Mouse (Mus musculus): ENCODE results near the gene Gm8113. TPM values are rescaled to one million over a fixed set of nuclear protein-coding genes. Genes with fewer than 3 reads are reported as not detected.
A peak's percentile ranks its signal among the peaks of the same experiment; 100 is the strongest.
"Not testable (repeated sequence)": the region's sequence is repeated elsewhere in the genome, so short reads cannot be mapped to it uniquely, and the experiment has no call there.

Gene Gm8113
- total RNA-seq (2014; rRNA removed) (1.2 and 1.3 TPM in 2 replicates), polyA plus RNA-seq (2015; fragmentation: Nextera tagmentation; extraction: Ambion mirVana) (2.6 and 2.9 TPM in 2 replicates)

- 12% methylated on average over 10 of the region's 10 CpGs for WGBS
- not testable (repeated sequence) for H3K27me3 ChIP-seq (ENCODE audit: insufficient read depth, low read length); H3K4me1 ChIP-seq (ENCODE audit: insufficient read depth, low read length); H3K36me3 ChIP-seq (ENCODE audit: insufficient read depth, low read length); H3K9me3 ChIP-seq (ENCODE audit: low read length)
- peak; percentile 85 for DNase-seq (ENCODE audit: low spot score)
- ATAC-seq: peak; percentile 91
- peak within 1 kb of the TSS; percentile 56; the same call in 1 of the 2 replicates for H3K27ac ChIP-seq
- peak; percentile 87 for TF ChIP-seq CTCF (IDR thresholded peaks at IDR 0.05; ENCODE audit: low read depth)
- peak within 1 kb of the TSS; percentile 47 for H3K4me3 ChIP-seq (ENCODE audit: low read length)
- peak within 1 kb of the TSS; percentile 52 for H3K4me2 ChIP-seq (ENCODE audit: low read depth, low read length)
- H3K9ac ChIP-seq (replicated peaks; ENCODE audit: low read length): 0 out of 2 replicates have a peak within 1 kb of the TSS, but pooled peaks have one; percentile 17
Measured at GRCm38 (mm10) chr14:43924688-43925403, at the start of gene Gm8113. Gene Gm8113, plus strand, starts transcription at chr14:43925390.

DNA sequence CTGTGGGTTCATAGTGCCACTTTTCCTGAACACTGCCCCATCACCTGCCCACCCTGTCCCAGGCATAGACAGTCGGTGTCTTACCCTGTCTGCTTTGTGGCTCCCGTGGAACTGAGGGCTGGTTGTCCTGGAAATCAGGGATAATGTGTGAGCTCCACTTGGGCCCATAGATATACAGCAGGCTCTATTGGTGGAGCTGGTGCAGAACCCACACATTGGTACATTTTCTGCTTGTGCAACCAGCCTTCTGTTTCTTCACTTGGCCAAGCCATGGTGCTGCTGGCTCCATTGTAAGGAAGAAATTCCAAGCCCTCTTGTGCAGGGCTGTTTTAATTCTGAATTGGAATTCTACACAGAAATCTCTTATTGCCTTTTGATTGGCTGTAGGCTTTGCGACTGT lies 49.8 kb upstream of the Gm8113 start, which contains the start of gene Ear1:
Ear1 (minus strand) TSS at position 101 of the 400 bp plus-strand sequence.
- H3K9me3 ChIP-seq (ENCODE audit: low read length); H3K27ac ChIP-seq; H3K4me3 ChIP-seq (ENCODE audit: low read length); H3K9ac ChIP-seq (replicated peaks; ENCODE audit: low read length); H3K27me3 ChIP-seq (ENCODE audit: insufficient read depth, low read length); ATAC-seq; H3K36me3 ChIP-seq (ENCODE audit: insufficient read depth, low read length); H3K4me2 ChIP-seq (ENCODE audit: low read depth, low read length); H3K4me1 ChIP-seq (ENCODE audit: insufficient read depth, low read length); DNase-seq (ENCODE audit: low spot score): not testable (repeated sequence)
- 96% methylated on average over 2 of the region's 3 CpGs for WGBS

DNA sequence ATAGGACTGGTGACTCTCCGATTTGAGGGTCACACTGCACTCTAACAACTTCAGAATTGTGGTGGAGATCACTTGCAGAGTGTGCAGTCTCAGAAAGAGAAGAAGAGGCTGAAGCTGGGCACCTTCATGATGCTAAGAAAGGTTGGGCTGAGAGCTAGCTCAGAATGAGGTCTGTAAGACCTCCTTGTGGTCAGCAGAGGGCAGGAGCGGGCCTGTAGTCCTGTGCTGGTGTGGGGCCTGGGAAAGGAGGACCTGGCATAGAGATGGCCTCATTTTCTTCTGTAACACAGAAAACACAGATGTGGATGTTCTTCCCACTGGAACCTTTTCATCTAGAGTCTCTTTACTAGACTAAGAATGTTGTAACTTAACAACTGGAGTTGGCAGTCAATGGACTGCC lies 47.4 kb upstream of the Gm8113 start:
- 60% methylated on average over 1 of the region's 2 CpGs for WGBS

DNA sequence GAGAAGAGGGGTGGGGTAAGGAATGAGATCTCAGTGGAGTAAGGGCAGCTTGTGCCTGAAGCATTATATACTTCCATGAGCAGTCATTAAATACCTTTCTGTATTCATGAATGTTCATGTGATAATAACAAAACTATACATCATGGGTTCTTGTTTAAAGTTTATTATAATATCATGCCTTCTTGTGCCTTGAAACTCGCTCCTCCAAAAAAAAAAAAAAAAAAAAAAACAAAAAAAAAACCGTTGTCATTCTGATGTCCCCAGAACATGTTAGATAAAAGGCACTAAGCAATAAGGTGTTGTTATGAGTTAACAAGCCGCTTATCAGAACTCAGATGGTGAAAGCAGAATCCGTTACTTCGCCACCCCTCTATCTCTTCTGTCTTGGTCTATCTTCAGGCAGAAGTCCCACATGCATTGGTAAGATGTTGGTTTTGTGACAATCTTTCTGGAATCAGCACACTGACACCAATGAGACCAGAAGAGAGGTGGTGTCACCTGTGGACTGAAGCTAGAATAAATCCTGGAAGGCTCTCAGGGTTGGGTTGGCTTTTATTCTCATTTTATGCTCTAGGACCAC lies 45.1 kb upstream of the Gm8113 start:
- H3K27ac ChIP-seq; ATAC-seq; H3K9ac ChIP-seq (replicated peaks; ENCODE audit: low read length); H3K4me1 ChIP-seq (ENCODE audit: insufficient read depth, low read length); DNase-seq (ENCODE audit: low spot score); H3K4me2 ChIP-seq (ENCODE audit: low read depth, low read length); H3K4me3 ChIP-seq (ENCODE audit: low read length); H3K9me3 ChIP-seq (ENCODE audit: low read length); H3K36me3 ChIP-seq (ENCODE audit: insufficient read depth, low read length); H3K27me3 ChIP-seq (ENCODE audit: insufficient read depth, low read length): not testable (repeated sequence)
- WGBS: 93% methylated on average over 5 of the region's 5 CpGs

More for the DNA sequence above, 47.4 kb upstream of the Gm8113 start:
- H3K27me3 ChIP-seq (ENCODE audit: insufficient read depth, low read length); H3K4me1 ChIP-seq (ENCODE audit: insufficient read depth, low read length); H3K4me3 ChIP-seq (ENCODE audit: low read length); H3K4me2 ChIP-seq (ENCODE audit: low read depth, low read length); ATAC-seq; H3K9me3 ChIP-seq (ENCODE audit: low read length); H3K36me3 ChIP-seq (ENCODE audit: insufficient read depth, low read length); H3K9ac ChIP-seq (replicated peaks; ENCODE audit: low read length); H3K27ac ChIP-seq; DNase-seq (ENCODE audit: low spot score): not testable (repeated sequence)

- not testable (repeated sequence) for H3K4me1 ChIP-seq (ENCODE audit: insufficient read depth, low read length); H3K27ac ChIP-seq; H3K9ac ChIP-seq (replicated peaks; ENCODE audit: low read length); H3K4me2 ChIP-seq (ENCODE audit: low read depth, low read length); H3K9me3 ChIP-seq (ENCODE audit: low read length); DNase-seq (ENCODE audit: low spot score); H3K36me3 ChIP-seq (ENCODE audit: insufficient read depth, low read length); H3K27me3 ChIP-seq (ENCODE audit: insufficient read depth, low read length); H3K4me3 ChIP-seq (ENCODE audit: low read length); ATAC-seq
- 53% methylated on average over 1 of the region's 1 CpGs for WGBS
Measured at GRCm38 (mm10) chr14:43886235-43886634, 39.0 kb upstream of the Gm8113 start.

- WGBS: no CpG with 5 or more reads among the region's 1 CpGs
- not testable (repeated sequence) for ATAC-seq; H3K4me1 ChIP-seq (ENCODE audit: insufficient read depth, low read length); DNase-seq (ENCODE audit: low spot score); H3K27ac ChIP-seq; H3K9me3 ChIP-seq (ENCODE audit: low read length); H3K36me3 ChIP-seq (ENCODE audit: insufficient read depth, low read length); H3K27me3 ChIP-seq (ENCODE audit: insufficient read depth, low read length); H3K4me3 ChIP-seq (ENCODE audit: low read length); H3K4me2 ChIP-seq (ENCODE audit: low read depth, low read length); H3K9ac ChIP-seq (replicated peaks; ENCODE audit: low read length)
Measured at GRCm38 (mm10) chr14:43891288-43891687, 33.9 kb upstream of the Gm8113 start.

GRCm38 (mm10) chr14:43895357-43895756 lies 29.8 kb upstream of the Gm8113 start:
- not testable (repeated sequence) for H3K27me3 ChIP-seq (ENCODE audit: insufficient read depth, low read length); H3K4me3 ChIP-seq (ENCODE audit: low read length); H3K36me3 ChIP-seq (ENCODE audit: insufficient read depth, low read length); ATAC-seq; H3K4me1 ChIP-seq (ENCODE audit: insufficient read depth, low read length); H3K4me2 ChIP-seq (ENCODE audit: low read depth, low read length); H3K27ac ChIP-seq; H3K9me3 ChIP-seq (ENCODE audit: low read length); DNase-seq (ENCODE audit: low spot score); H3K9ac ChIP-seq (replicated peaks; ENCODE audit: low read length)
- WGBS: 38% methylated on average over 1 of the region's 2 CpGs

- not testable (repeated sequence) for H3K27ac ChIP-seq; H3K4me1 ChIP-seq (ENCODE audit: insufficient read depth, low read length); H3K27me3 ChIP-seq (ENCODE audit: insufficient read depth, low read length); H3K9me3 ChIP-seq (ENCODE audit: low read length); H3K4me3 ChIP-seq (ENCODE audit: low read length); DNase-seq (ENCODE audit: low spot score); H3K36me3 ChIP-seq (ENCODE audit: insufficient read depth, low read length); H3K4me2 ChIP-seq (ENCODE audit: low read depth, low read length); H3K9ac ChIP-seq (replicated peaks; ENCODE audit: low read length); ATAC-seq
- WGBS: 79% methylated on average over 3 of the region's 3 CpGs
Measured at GRCm38 (mm10) chr14:43898577-43898976, 26.6 kb upstream of the Gm8113 start.

DNA sequence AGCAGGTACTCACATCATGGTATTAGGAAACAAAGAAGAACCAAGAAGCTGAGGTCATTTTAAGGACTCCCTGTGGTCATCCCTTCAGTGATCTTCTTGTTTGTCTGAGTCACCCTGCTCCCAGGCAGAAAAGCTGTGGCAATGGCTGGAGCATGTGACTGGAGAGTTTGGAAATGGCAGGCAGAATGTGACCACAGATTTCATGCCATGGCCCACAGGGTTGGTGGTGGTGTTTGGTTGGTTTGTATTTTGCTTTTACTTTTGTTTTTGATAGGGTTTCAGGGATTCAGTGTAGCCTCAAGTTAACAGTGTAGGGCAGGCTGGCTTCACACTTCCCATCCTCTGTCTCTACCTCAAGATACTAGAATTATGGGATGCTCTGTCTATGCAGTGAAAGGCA lies 7.0 kb upstream of the Gm8113 start:
- not testable (repeated sequence) for H3K4me3 ChIP-seq (ENCODE audit: low read length); DNase-seq (ENCODE audit: low spot score); H3K36me3 ChIP-seq (ENCODE audit: insufficient read depth, low read length); H3K9me3 ChIP-seq (ENCODE audit: low read length); H3K4me2 ChIP-seq (ENCODE audit: low read depth, low read length); H3K9ac ChIP-seq (replicated peaks; ENCODE audit: low read length); H3K4me1 ChIP-seq (ENCODE audit: insufficient read depth, low read length); ATAC-seq; H3K27me3 ChIP-seq (ENCODE audit: insufficient read depth, low read length); H3K27ac ChIP-seq

DNA sequence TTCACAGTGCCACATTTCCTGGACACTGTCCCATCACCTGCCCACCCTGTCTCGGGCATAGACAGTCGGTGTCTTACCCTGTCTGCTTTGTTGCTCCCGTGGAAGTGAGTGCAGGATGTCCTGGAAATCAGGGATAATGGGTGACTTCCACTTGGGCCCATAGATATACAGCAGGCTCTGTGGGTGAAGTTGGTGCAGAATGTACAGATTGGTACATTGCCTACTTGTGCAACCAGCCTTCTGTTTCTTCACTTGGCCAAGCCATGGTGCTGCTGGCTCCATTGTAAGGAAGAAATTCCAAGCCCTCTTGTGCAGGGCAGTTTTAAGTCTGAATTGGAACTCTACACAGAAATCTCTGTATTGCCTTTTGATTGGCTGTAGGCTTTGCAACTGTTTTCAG lies 1.7 kb upstream of the Gm8113 start, which contains the start of gene Ear10:
Ear10 (minus strand) TSS at position 101 of the 400 bp plus-strand sequence.
- not testable (repeated sequence) for H3K4me1 ChIP-seq (ENCODE audit: insufficient read depth, low read length); H3K36me3 ChIP-seq (ENCODE audit: insufficient read depth, low read length); ATAC-seq; H3K27me3 ChIP-seq (ENCODE audit: insufficient read depth, low read length); H3K4me3 ChIP-seq (ENCODE audit: low read length); H3K9ac ChIP-seq (replicated peaks; ENCODE audit: low read length); DNase-seq (ENCODE audit: low spot score); H3K4me2 ChIP-seq (ENCODE audit: low read depth, low read length); H3K27ac ChIP-seq; H3K9me3 ChIP-seq (ENCODE audit: low read length)
- 83% methylated on average over 3 of the region's 3 CpGs for WGBS
